Mouse (Mus musculus) C2C12 (cell line): ENCODE results near the gene Pikfyve. TPM values are rescaled to one million over a fixed set of nuclear protein-coding genes. Genes with fewer than 3 reads are reported as not detected.
A peak's percentile ranks its signal among the peaks of the same experiment; 100 is the strongest.

Experiments used
- H3K27me3 ChIP-seq: one replicate; pipeline ENCODE4 v1.6.1; 2011; ENCODE audit not compliant: control insufficient read depth, insufficient read depth, insufficient read length
- H3K36me3 ChIP-seq: one replicate; pipeline ENCODE4 v1.6.1; 2011; ENCODE audit not compliant: control insufficient read depth, insufficient read depth
- H3K4me3 ChIP-seq: one replicate; pipeline ENCODE4 v1.5.1; 2011; ENCODE audit warnings: mild to moderate bottlenecking, control low read depth; ENCODE audit not compliant: poor library complexity, insufficient read depth, severe bottlenecking
- H3K79me2 ChIP-seq: one replicate; pipeline ENCODE4 v1.6.1; 2011; ENCODE audit not compliant: control insufficient read depth, insufficient read depth
- H3K79me3 ChIP-seq: one replicate; pipeline ENCODE4 v1.6.1; 2011; ENCODE audit warnings: low read depth, control low read depth
- H3ac ChIP-seq: one replicate; pipeline ENCODE3; 2011; ENCODE audit warnings: low read depth; ENCODE audit not compliant: control insufficient read depth, insufficient read length
- CEBPB ChIP-seq: IDR thresholded peaks from one replicate; pipeline ENCODE4 v1.6.1; 2011; ENCODE audit warnings: low read depth, mild to moderate bottlenecking, control low read depth, moderate library complexity
- CTCF ChIP-seq: IDR thresholded peaks from one replicate; pipeline ENCODE4 v1.5.1; 2011; ENCODE audit not compliant: control insufficient read depth, insufficient read depth, insufficient read length
- FOSL1 ChIP-seq: IDR thresholded peaks from one replicate; pipeline ENCODE4 v1.8.0; 2011; ENCODE audit warnings: mild to moderate bottlenecking, low read length; ENCODE audit not compliant: poor library complexity, insufficient read depth, severe bottlenecking
- MAX ChIP-seq: IDR thresholded peaks from one replicate; pipeline ENCODE4 v1.6.1; 2011; ENCODE audit warnings: mild to moderate bottlenecking, control low read depth
- MYOD1 ChIP-seq: IDR thresholded peaks from one replicate; pipeline ENCODE4 v1.6.1; 2011; ENCODE audit warnings: low read depth; ENCODE audit not compliant: control insufficient read depth, insufficient read length
- MYOG ChIP-seq: IDR thresholded peaks from one replicate; pipeline ENCODE4 v1.6.1; 2011; ENCODE audit not compliant: control insufficient read depth, insufficient read length; ENCODE audit errors: extremely low read depth
- USF1 ChIP-seq: IDR thresholded peaks from one replicate; pipeline ENCODE4 v1.6.1; 2011; ENCODE audit warnings: low read depth, mild to moderate bottlenecking, control low read depth, moderate library complexity
- polyA plus RNA-seq: library from polyadenylated mRNA; unstranded; fragments of >200 nt; fragmentation: generic; extraction: Trizol; gene quantifications from one replicate; pipeline ENCODE4 v1.2.1, GENCODE M21; 2012; ENCODE audit warnings: missing spikeins

Gene Pikfyve
- polyA plus RNA-seq, 1 experiment = 3.2 TPM

DNA sequence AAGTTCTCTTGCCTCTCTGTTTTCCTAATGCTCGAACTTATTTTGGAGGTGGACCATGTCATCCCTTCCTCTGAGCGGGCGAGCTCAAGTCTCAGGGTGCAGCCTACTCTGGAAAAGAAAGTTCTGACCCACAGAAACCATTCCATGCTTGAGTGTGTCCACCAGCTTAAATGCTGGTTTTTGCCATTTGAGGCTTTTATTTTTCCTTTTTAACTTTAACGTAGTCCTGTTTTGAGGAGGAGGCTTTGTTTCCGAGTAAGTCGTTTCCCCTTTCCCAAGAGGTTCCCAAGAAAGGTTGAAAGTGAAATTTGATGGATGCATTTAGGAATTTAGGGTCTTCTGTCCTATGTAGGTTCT, 569 bp downstream of the Pikfyve start:
- peaks cover 19% of the 10 kb centered on the region for H3K36me3 ChIP-seq
- TF ChIP-seq USF1 (no peak), MYOD1 (no peak), FOSL1 (no peak), CTCF (no peak), MYOG (no peak), CEBPB (no peak), MAX (no peak)
- no peaks in the 10 kb centered on the region for H3K27me3 ChIP-seq
- H3K79me2 ChIP-seq = peaks cover 35% of the 10 kb centered on the region
- H3K79me3 ChIP-seq = peaks cover 27% of the 10 kb centered on the region
- H3ac ChIP-seq = peak overlapping the region; percentile 89
- peak overlapping the region; percentile 61 for H3K4me3 ChIP-seq

DNA sequence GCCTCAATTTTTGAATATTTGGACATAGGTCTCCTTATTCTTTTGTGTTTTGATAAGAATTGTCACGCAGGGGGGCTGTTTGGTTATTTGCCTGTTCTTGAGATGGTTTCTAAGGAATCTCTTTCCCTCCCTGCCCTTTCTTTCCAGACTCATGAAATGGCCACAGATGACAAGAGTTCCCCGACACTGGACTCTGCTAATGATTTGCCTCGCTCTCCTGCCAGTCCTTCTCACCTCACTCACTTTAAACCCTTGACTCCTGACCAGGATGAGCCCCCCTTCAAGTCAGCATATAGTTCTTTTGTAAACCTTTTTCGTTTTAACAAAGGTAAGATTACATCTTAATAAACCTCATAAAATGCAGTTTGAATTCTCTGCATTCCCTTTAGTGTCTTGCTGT, 3.7 kb downstream of the Pikfyve start:
- no peak for TF ChIP-seq MAX
- no peak for TF ChIP-seq FOSL1
- TF ChIP-seq MYOG = no peak
- no peak for TF ChIP-seq CTCF
- TF ChIP-seq MYOD1 = no peak
- no peak for TF ChIP-seq CEBPB
- no peak for TF ChIP-seq USF1
- peaks cover 27% of the 10 kb centered on the region for H3K79me3 ChIP-seq
- H3K27me3 ChIP-seq = no peaks in the 10 kb centered on the region
- no peak overlapping the region for H3ac ChIP-seq
- H3K36me3 ChIP-seq = peaks cover 42% of the 10 kb centered on the region
- peaks cover 35% of the 10 kb centered on the region for H3K79me2 ChIP-seq
- H3K4me3 ChIP-seq = no peak overlapping the region

DNA sequence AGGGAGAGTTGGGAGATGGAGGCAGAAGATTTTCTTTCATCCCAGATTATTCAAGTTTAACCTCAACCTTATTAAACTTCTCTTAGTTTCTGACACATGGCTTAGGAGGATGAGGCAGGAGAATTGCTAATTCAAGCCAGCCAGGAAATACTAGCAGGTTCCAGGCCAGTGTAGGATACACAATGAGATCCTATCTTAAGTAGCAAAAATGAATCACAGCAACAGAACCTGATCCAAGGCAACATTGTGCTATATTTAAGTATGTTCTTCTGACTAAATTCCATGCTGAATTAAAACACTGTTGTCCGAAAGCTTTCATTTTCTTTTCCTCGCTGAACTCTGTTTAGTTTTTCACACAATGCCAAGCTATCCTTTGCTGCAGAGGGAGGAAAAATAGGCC, 6.7 kb downstream of the Pikfyve start:
- H3K36me3 ChIP-seq = peaks cover 67% of the 10 kb centered on the region

DNA sequence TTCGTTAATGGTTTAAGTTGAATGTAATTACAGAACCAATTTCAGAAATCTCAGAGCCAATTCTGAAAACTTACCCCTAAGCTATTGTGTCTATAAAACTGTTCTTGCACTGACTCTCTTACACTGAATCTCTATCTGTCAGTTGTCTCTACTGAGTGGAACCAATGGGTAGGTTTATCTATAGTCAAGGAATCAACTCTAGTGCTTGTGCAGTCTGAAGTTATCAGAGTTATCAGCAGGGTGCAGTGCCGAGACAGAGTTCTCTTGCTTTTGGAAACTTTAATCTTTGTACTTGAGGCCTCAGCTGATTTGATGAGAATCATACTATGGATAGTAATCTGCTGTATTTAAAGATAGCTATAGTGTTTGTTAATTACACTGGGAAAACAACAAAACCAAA, 11.9 kb downstream of the Pikfyve start:
- no peaks in the 10 kb centered on the region for H3K79me3 ChIP-seq
- no peak overlapping the region for H3ac ChIP-seq
- TF ChIP-seq MAX (no peak), MYOD1 (no peak), MYOG (no peak), CEBPB (no peak), FOSL1 (no peak), CTCF (no peak), USF1 (no peak)
- H3K27me3 ChIP-seq = no peaks in the 10 kb centered on the region
- H3K36me3 ChIP-seq = peaks cover 71% of the 10 kb centered on the region
- H3K4me3 ChIP-seq = no peak overlapping the region
- no peaks in the 10 kb centered on the region for H3K79me2 ChIP-seq

More for the DNA sequence above, 6.7 kb downstream of the Pikfyve start:
- Histone ChIP-seq H3K79me3 (peaks cover 14% of the 10 kb centered on the region), H3K4me3 (no peak overlapping the region), H3K79me2 (peaks cover 18% of the 10 kb centered on the region), H3ac (no peak overlapping the region), H3K27me3 (no peaks in the 10 kb centered on the region)
- TF ChIP-seq MYOG (no peak), MYOD1 (no peak), FOSL1 (no peak), CTCF (no peak), CEBPB (no peak)

GRCm38 (mm10) chr1:65198861-65199260, 12.4 kb downstream of the Pikfyve start:
- Histone ChIP-seq H3K79me2 (no peaks in the 10 kb centered on the region), H3K36me3 (peaks cover 70% of the 10 kb centered on the region), H3K79me3 (no peaks in the 10 kb centered on the region), H3K4me3 (no peak overlapping the region), H3ac (no peak overlapping the region), H3K27me3 (no peaks in the 10 kb centered on the region)
- TF ChIP-seq MAX = no peak

DNA sequence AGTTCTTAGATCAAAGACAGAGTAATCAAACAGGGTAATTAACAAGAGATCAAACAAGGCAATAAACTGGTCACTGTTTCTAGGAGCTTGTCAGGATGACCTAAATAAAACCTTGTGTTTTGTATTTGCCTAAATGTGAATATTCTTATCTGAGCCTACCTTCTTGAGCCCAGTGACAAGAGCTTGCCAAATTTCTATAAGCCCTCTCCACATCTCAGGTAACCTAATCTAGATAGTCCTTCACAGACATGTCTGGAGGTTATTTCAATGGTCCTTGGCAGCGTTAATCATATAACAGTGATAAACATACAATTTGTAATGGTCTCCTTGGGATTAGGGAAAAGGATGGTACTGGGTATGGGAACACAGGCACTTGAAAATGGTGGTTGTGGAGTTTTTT, 17.8 kb downstream of the Pikfyve start:
- no peak for TF ChIP-seq USF1
- no peak for TF ChIP-seq MYOG
- no peak for TF ChIP-seq FOSL1
- TF ChIP-seq MAX = no peak
- no peak for TF ChIP-seq CTCF
- no peak for TF ChIP-seq MYOD1
- no peak for TF ChIP-seq CEBPB
- Histone ChIP-seq H3ac (no peak overlapping the region), H3K27me3 (no peaks in the 10 kb centered on the region), H3K36me3 (peaks cover 80% of the 10 kb centered on the region), H3K4me3 (no peak overlapping the region), H3K79me2 (no peaks in the 10 kb centered on the region), H3K79me3 (no peaks in the 10 kb centered on the region)
